Mouse (Mus musculus): Measurements from ENCODE around the gene Nt5e.

- TF ChIP-seq NANOG (IDR thresholded peaks at IDR 0.05; ENCODE audit: borderline replicate concordance, low read length): no peak
- TF ChIP-seq CTCF (conservative IDR thresholded peaks at IDR 0.05; ENCODE audit: low read length): no peak
These were observed 39.8 kb downstream of the Nt5e start for GRCm38 (mm10) chr9:88366819-88367218.
